Mouse (Mus musculus) liver, embryonic 12.5 days (tissue): ENCODE results near the gene Sorcs1. TPM values are rescaled to one million over a fixed set of nuclear protein-coding genes. Genes with fewer than 3 reads are reported as not detected.

Experiments used
- ATAC-seq: fragments of 200-750 bp; cut with Nextera tagmentation; 2 replicates; pipeline ENCODE4 v1.8.0; 2017; ENCODE audit warnings: moderate number of reproducible peaks, mild to moderate bottlenecking, moderate library complexity
- H3K27ac ChIP-seq: fragments of 300-500 bp; sonication (generic); 2 replicates; pipeline ENCODE4 v1.5.1; 2016; ENCODE audit warnings: mild to moderate bottlenecking
- H3K27me3 ChIP-seq: fragments of 300-500 bp; sonication (generic); replicated peaks from 2 replicates; pipeline ENCODE4 v1.6.1; 2016; ENCODE audit warnings: mild to moderate bottlenecking, moderate library complexity
- H3K36me3 ChIP-seq: fragments of 300-500 bp; sonication (generic); 2 replicates; pipeline ENCODE4 v1.6.1; 2016; ENCODE audit warnings: mild to moderate bottlenecking, moderate library complexity
- H3K4me1 ChIP-seq: fragments of 300-500 bp; sonication (generic); 2 replicates; pipeline ENCODE4 v1.6.1; 2016
- H3K4me2 ChIP-seq: fragments of 300-500 bp; sonication (generic); 2 replicates; pipeline ENCODE4 v1.6.1; 2016; ENCODE audit warnings: mild to moderate bottlenecking, moderate library complexity
- H3K4me3 ChIP-seq: fragments of 300-500 bp; sonication (generic); 2 replicates; pipeline ENCODE4 v1.5.1; 2016; ENCODE audit warnings: mild to moderate bottlenecking, moderate library complexity
- H3K9ac ChIP-seq: fragments of 300-500 bp; sonication (generic); 2 replicates; pipeline ENCODE4 v1.6.1; 2016; ENCODE audit warnings: mild to moderate bottlenecking, moderate library complexity
- H3K9me3 ChIP-seq: fragments of 300-500 bp; sonication (generic); replicated peaks from 2 replicates; pipeline ENCODE4 v1.6.1; 2016; ENCODE audit warnings: mild to moderate bottlenecking, moderate library complexity
- WGBS: fragments of 180-500 bp; shearing (Covaris S2); methylation state at CpG from one replicate; pipeline ENCODE4 v1.1.7; 2016; ENCODE audit not compliant: insufficient replicate concordance; 5-methylcytosine and 5-hydroxymethylcytosine counted together
- polyA plus RNA-seq: library from polyadenylated mRNA; unstranded; fragments of >200 nt; fragmentation: Nextera tagmentation; extraction: Ambion mirVana; gene quantifications from 2 replicates; pipeline ENCODE4 v1.2.1, GENCODE M21; 2016

The Sorcs1 gene
- polyA plus RNA-seq, 1 experiment from 2014 or later, result 0.64 TPM

DNA sequence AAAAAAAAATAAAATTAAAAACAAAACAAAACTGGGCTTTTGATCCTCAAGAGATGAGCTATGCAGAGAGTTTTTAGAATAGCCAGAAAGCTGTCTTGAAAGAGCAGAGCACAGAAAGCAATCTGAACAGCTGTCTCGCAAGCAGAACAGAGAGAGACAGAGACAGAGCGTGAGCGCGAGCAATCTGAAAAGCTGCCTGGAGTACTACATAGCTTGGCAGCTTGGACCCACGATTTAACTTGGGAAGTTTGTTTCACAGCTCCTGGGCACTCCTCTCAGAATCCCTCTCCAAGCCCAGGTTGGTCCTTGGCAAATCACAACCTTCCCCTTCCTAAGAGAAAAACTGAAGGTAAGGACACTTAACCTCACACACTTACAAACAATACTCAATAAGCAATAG lies 192.1 kb downstream of the Sorcs1 start:
- Histone ChIP-seq H3K27ac (no peak overlapping the region), H3K4me1 (no peaks in the 10 kb centered on the region), H3K27me3 (no peaks in the 10 kb centered on the region), H3K4me3 (no peak overlapping the region), H3K9me3 (no peaks in the 10 kb centered on the region), H3K36me3 (no peaks in the 10 kb centered on the region), H3K4me2 (no peak overlapping the region), H3K9ac (no peak overlapping the region)
- whole genome bisulfite sequencing, result 77% methylated on average over 5 of the region's 5 CpGs
- no peak for ATAC-seq

DNA sequence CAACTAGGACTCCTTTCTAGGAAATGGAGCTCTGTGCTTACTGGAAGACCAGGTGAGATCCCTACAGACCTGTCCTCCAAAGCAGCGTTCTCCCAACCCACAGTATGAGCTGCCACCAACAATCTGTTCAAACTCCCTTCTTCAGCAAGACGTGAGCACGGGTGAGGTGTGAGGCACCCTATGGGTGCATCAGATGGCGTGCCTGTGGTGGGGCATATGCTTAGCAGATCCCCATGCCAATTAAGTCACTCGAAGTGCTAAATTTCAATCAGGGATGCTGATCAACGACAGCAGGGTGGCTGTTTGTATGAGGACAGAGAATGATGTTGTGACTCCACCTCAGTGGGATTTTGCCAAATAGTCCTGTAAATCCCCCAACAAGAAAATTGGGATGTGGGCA lies 201.7 kb downstream of the Sorcs1 start:
- Histone ChIP-seq H3K4me2 (no peak overlapping the region), H3K27ac (no peak overlapping the region), H3K9me3 (no peaks in the 10 kb centered on the region), H3K4me1 (no peaks in the 10 kb centered on the region), H3K9ac (no peak overlapping the region), H3K36me3 (no peaks in the 10 kb centered on the region), H3K4me3 (no peak overlapping the region), H3K27me3 (no peaks in the 10 kb centered on the region)
- 32% methylated on average over 6 of the region's 6 CpGs for WGBS
- ATAC-seq, result no peak

DNA sequence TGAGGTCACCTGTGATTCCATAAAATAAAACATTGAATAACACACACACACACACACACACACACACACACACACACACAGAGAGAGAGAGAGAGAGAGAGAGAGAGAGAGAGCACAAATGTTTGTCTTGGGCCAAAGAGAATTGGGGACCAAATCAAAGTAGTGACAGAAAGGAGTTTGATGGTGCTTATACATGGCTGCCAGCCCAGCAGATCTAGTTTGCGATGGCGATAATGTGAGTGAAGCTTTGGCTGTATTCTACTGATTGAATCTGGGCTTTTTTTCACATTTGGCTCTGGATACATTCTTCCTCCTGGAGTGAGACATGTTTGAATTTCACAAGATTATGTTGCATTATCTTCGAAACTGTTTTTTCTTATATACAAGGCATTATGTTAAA lies 209.9 kb downstream of the Sorcs1 start:
- H3K4me3 ChIP-seq, result no peak overlapping the region
- no peak overlapping the region for H3K27ac ChIP-seq
- 77% methylated on average over 3 of the region's 3 CpGs for WGBS
- no peaks in the 10 kb centered on the region for H3K36me3 ChIP-seq
- H3K4me2 ChIP-seq, result no peak overlapping the region
- H3K4me1 ChIP-seq, result no peaks in the 10 kb centered on the region
- H3K9me3 ChIP-seq, result 0 out of 2 replicates have a peak, but pooled peaks cover 4% of the 10 kb centered on the region
- H3K9ac ChIP-seq, result no peak overlapping the region
- no peaks in the 10 kb centered on the region for H3K27me3 ChIP-seq
- ATAC-seq, result no peak

DNA sequence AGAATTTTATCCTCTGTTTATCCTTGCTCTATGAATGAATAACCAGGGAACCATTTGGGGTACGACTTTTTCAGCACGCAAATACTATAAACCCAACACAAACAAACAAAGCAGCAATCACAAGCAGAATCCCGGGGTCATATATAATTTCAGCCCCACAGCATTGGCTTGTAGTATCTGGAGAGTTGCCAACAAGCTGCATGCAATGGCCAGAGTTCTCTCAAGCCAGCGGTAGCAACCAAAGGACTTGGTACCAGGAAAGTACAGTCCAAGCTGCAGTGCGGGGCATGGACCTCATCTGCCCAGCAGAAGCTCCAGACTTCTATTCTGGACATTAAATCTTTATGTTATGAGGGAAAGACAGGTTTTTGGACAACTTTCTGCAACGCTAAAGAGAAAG lies 213.6 kb downstream of the Sorcs1 start:
- H3K4me1 ChIP-seq, result no peaks in the 10 kb centered on the region
- H3K36me3 ChIP-seq, result no peaks in the 10 kb centered on the region
- H3K4me2 ChIP-seq, result no peak overlapping the region
- ATAC-seq, result no peak
- H3K27ac ChIP-seq, result no peak overlapping the region
- H3K27me3 ChIP-seq, result no peaks in the 10 kb centered on the region
- no peak overlapping the region for H3K9ac ChIP-seq
- H3K4me3 ChIP-seq, result no peak overlapping the region
- 0 out of 2 replicates have a peak, but pooled peaks cover 4% of the 10 kb centered on the region for H3K9me3 ChIP-seq
- WGBS, result 67% methylated on average over 6 of the region's 6 CpGs

DNA sequence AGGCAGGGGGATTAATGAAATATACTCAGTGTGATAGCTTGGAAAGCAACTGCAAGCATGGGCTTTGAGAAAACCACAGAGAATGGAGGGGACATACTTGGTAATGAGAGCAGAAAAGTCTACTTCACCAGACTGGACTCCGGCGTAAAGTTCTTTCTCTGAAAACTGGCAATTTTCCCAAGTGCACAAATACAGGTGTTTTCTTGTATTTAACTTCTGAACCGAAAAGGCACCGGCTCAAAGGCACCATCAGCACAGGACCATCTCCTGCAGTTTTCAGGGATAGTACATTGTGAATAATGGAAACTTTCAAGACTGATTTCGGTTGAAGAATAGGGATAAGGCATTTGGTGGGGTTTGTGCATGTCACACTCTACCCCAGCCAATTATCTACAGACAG lies 219.9 kb downstream of the Sorcs1 start:
- Histone ChIP-seq H3K9ac (no peak overlapping the region), H3K27ac (no peak overlapping the region), H3K36me3 (no peaks in the 10 kb centered on the region), H3K4me2 (no peak overlapping the region), H3K9me3 (no peaks in the 10 kb centered on the region), H3K4me1 (no peaks in the 10 kb centered on the region), H3K4me3 (no peak overlapping the region), H3K27me3 (no peaks in the 10 kb centered on the region)
- ATAC-seq, result no peak
- 76% methylated on average over 5 of the region's 5 CpGs for WGBS

DNA sequence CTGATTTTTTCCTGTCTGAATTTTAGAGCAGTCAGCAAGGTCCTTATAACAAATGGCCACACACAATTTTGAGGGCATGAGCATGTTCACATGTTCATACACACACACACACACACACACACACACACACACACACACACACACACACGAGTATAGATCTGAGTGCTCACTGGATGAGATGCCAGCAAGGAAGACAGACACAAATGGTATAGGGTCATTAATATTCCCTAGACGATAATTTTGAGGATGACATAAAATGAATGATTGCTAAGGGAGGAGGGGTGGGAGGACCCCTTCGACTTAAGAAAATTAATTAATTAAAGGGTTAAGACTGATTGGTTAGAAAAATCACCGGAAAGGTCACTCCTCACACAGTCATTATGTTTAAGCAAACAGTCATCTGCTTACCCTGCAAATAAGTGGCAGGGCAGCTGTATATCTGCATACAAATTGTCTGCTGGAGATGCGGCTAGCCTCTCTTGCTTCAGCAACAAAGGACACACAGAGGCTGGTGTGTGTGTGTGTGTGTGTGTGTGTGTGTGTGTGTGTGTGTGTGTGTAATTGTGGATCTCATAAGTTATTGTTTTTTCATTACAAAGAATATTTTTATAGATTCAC lies 221.1 kb downstream of the Sorcs1 start:
- no peak overlapping the region for H3K9ac ChIP-seq
- H3K4me2 ChIP-seq, result no peak overlapping the region
- no peaks in the 10 kb centered on the region for H3K27me3 ChIP-seq
- H3K9me3 ChIP-seq, result no peaks in the 10 kb centered on the region
- ATAC-seq, result no peak
- H3K4me3 ChIP-seq, result no peak overlapping the region
- H3K4me1 ChIP-seq, result no peaks in the 10 kb centered on the region
- WGBS, result 54% methylated on average over 5 of the region's 5 CpGs
- no peak overlapping the region for H3K27ac ChIP-seq
- no peaks in the 10 kb centered on the region for H3K36me3 ChIP-seq

DNA sequence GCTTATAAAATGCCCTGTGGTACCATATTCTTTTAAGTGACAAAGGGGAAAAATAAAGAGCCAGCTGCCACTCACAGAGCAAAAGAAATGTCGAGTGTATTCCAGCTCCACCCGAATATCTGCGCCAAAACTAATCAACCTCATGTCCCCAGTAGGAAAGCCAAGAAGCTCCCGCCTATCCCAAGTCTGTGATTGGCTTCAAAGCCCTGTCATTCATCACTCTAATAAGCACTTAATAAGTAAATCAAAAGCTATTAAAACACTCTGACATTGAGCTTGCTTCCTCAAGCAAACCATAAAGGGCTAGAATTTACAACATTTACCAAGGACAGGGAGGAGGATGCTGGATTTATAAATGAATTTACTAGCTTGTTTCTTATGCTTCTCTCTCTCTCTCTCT lies 237.3 kb downstream of the Sorcs1 start:
- Histone ChIP-seq H3K9me3 (no peaks in the 10 kb centered on the region), H3K27ac (no peak overlapping the region), H3K36me3 (no peaks in the 10 kb centered on the region), H3K4me2 (no peak overlapping the region), H3K4me3 (no peak overlapping the region), H3K27me3 (no peaks in the 10 kb centered on the region), H3K4me1 (no peaks in the 10 kb centered on the region), H3K9ac (no peak overlapping the region)
- no peak for ATAC-seq
- WGBS, result 24% methylated on average over 4 of the region's 4 CpGs

DNA sequence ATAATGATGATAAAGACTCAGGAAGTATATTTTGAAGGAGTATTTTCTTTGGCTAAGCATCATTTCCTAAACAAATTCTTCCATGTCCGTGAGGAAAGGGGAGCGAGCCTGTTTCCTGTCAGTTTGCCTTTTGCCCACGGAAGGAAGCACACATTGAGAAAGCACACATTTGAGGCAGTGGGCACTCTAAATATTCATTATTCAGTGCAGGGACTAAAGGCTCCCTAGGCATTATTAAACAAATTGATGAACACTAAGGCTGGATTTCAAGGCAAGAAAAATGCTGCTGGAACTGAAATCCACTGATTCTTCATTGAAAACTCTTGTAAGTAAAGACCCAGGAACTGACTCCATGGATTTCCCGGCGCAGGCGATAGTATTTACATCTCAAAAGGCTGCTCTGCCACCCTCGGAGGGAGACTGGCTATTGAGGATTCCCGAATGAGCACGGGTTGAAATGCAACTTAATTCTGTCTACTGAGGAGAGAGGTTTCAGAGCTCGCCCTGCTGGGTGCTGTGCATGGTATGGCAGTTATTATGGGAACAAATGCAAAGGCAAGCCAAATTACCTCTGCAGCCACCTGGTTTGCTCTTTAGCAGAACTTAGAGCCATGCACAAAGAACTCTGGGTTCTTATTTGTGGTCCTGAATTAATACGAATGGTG lies 238.1 kb downstream of the Sorcs1 start:
- no peak overlapping the region for H3K4me2 ChIP-seq
- no peak overlapping the region for H3K27ac ChIP-seq
- 5% methylated on average over 11 of the region's 11 CpGs for WGBS
- H3K27me3 ChIP-seq, result no peaks in the 10 kb centered on the region
- no peaks in the 10 kb centered on the region for H3K36me3 ChIP-seq
- ATAC-seq, result no peak
- no peak overlapping the region for H3K9ac ChIP-seq
- no peaks in the 10 kb centered on the region for H3K4me1 ChIP-seq
- no peaks in the 10 kb centered on the region for H3K9me3 ChIP-seq
- no peak overlapping the region for H3K4me3 ChIP-seq

DNA sequence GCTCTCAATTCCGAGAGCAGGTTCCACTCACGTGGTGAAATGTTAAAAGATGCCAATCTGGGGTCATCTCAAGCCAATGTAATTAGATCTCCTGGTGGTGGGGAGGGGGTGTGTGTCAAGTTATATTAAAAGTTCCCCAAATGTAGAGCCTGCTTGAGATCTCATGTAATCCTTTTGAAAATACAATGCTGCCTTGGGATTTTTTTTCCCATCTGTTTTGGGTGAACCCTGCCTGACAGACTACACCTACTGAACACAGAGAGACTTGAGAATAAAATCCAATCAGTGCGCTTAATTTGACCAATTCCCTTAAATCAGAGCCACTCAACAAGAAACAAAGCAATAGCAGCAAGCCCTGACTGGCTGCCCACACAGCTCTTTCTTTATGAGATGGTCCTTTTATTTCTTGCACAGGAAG lies 239.0 kb downstream of the Sorcs1 start:
- 23% methylated on average over 3 of the region's 3 CpGs for WGBS
- Histone ChIP-seq H3K9me3 (no peaks in the 10 kb centered on the region), H3K27me3 (no peaks in the 10 kb centered on the region), H3K4me1 (no peaks in the 10 kb centered on the region), H3K4me2 (no peak overlapping the region), H3K36me3 (no peaks in the 10 kb centered on the region), H3K27ac (no peak overlapping the region), H3K9ac (no peak overlapping the region), H3K4me3 (no peak overlapping the region)
- ATAC-seq, result no peak

DNA sequence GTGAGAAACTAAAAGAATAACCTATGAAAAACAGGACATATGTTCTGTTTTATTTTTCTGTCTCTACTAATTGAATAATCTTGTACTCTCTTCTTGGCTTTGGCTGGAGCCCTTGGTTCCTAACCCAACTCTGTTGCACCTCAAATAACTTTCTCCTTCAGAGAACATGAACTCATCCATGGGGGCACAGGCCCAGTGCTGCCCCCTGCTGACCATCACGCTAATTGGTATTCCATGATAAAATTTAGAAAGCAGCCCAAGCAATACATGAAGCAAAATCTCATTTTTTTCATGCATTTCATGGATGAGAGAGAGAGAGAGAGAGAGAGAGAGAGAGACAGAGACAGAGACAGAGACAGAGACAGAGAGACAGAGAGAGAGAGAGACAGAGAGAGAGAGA lies 255.5 kb downstream of the Sorcs1 start:
- no peak overlapping the region for H3K27ac ChIP-seq
- H3K9ac ChIP-seq, result no peak overlapping the region
- no peaks in the 10 kb centered on the region for H3K9me3 ChIP-seq
- H3K27me3 ChIP-seq, result no peaks in the 10 kb centered on the region
- H3K4me2 ChIP-seq, result no peak overlapping the region
- H3K36me3 ChIP-seq, result no peaks in the 10 kb centered on the region
- WGBS, result 31% methylated on average over 1 of the region's 1 CpGs
- H3K4me1 ChIP-seq, result no peaks in the 10 kb centered on the region
- no peak for ATAC-seq
- H3K4me3 ChIP-seq, result no peak overlapping the region

DNA sequence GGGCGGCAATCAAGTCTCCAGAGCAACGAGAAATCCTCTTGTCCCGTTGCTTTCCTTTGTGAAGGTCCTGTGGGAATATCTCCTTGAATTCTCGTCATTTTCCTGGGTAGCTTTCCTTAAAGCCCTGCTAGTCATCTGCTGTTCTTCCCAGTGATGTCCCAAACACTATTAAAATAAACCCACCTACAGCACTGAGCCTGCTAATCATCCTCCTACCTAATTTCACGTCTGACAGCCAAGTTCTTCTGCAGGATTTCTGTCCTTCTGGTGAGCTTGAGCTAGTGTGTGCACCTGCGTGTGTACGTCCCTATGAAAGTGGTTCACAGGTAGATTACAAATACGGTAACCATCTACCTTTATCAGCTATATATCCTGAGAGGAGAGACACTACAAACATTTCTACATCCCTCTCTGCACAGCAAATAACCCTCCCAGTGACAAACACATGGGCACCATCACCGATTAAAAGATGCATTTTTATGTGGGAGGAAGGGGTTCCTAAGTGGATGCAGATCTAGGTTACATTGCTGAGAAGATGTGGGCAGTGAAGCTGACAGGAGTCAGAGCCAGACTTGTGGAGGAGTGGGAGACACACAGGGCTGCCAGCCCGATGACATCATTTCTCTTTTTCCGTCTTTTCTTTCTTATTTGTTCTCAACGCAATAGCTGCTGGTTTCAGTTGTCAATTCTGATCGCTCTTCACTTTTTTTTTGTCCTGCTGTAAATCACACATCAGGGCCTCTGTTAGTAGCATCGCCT lies 259.3 kb downstream of the Sorcs1 start:
- Histone ChIP-seq H3K4me3 (no peak overlapping the region), H3K27me3 (no peaks in the 10 kb centered on the region), H3K4me2 (no peak overlapping the region), H3K9me3 (no peaks in the 10 kb centered on the region), H3K27ac (no peak overlapping the region), H3K9ac (no peak overlapping the region), H3K36me3 (no peaks in the 10 kb centered on the region), H3K4me1 (no peaks in the 10 kb centered on the region)
- WGBS, result 50% methylated on average over 14 of the region's 14 CpGs
- ATAC-seq, result no peak

DNA sequence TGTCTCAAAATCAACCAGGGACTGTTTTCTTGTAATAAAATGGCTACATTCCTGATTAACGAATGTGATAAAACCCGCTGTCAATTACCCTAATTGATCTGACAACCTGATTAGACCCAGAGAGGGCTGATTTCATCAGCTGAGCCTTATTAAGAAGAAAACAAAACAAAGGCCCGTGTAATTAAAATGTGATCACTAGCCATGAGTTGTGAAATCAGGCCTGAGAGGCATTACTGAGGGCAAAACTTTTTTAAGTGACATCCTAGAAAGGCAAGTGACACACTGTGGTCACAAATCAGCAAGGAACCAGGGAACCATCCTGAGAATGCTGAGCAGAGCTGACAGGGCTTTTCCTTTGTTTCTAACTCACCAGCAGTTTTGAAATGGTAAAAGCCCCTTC lies 267.9 kb downstream of the Sorcs1 start:
- WGBS, result 61% methylated on average over 3 of the region's 3 CpGs

More for the DNA sequence above, 267.9 kb downstream of the Sorcs1 start:
- no peak overlapping the region for H3K4me2 ChIP-seq
- no peaks in the 10 kb centered on the region for H3K9me3 ChIP-seq
- H3K36me3 ChIP-seq, result no peaks in the 10 kb centered on the region
- no peak overlapping the region for H3K27ac ChIP-seq
- no peaks in the 10 kb centered on the region for H3K27me3 ChIP-seq
- H3K9ac ChIP-seq, result no peak overlapping the region
- H3K4me1 ChIP-seq, result no peaks in the 10 kb centered on the region
- no peak for ATAC-seq
- no peak overlapping the region for H3K4me3 ChIP-seq
